Mouse (Mus musculus) cerebellum, postnatal 36 days (tissue): ENCODE measurements around the gene Cenpv.

ENCODE experiments used
- DNase-seq, 2 experiments: peaks; one replicate each; pipeline ENCODE4 v3.0.0; 2021 to 2022; ENCODE audit warnings: mixed read lengths in 2 of 2

Cenpv gene

DNA sequence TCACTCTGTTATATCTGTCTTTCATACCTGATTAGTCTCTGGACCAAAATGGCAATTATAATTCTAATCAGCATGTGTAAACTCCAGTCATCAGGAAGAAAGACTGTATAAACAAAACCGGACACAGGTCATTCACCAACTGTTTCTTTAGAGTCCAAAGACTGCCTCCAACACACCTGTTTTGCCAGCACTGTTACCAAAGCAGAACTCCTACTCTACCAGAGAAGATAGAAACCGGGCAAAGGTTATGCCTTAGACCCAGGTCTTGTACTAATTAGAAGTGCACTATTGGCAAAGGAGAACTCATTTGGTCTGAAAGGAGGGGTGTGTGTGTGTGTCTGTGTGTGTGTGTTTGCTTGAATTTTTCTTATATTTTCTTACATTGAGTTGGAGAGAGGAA, 38.5 kb downstream of the Cenpv start:
- DNase-seq = no peak

- DNase-seq = no peak
These were observed 40.3 kb downstream of the Cenpv start for GRCm38 (mm10) chr11:62498802-62499201.

DNA sequence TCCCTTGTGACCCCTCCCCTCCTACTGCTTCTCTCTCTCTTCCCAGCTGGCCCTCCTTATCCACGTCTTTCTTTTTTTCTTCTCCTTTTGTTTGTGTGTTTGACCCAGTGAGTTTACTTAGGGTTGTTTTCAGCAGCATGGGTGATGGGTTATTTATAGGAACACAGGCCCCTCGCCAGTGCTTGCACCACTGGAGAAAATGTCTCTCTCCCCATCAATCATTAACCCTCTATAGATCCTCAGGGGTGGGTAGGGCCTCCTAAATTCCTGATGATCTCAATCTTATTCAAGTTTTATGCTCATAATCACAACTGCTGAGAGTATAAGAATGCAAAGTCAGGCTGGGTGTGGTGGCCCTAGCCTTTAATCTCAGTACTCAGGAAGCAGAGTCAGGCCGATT, 41.9 kb downstream of the Cenpv start:
- DNase-seq = no peak

GRCm38 (mm10) chr11:62496151-62496715, 42.8 kb downstream of the Cenpv start:
- DNase-seq = peak; percentile 20 to 23

GRCm38 (mm10) chr11:62495276-62495801, 43.7 kb downstream of the Cenpv start:
- DNase-seq = no peak

- no peak for DNase-seq
These were observed 44.2 kb downstream of the Cenpv start for GRCm38 (mm10) chr11:62494754-62495275.

DNA sequence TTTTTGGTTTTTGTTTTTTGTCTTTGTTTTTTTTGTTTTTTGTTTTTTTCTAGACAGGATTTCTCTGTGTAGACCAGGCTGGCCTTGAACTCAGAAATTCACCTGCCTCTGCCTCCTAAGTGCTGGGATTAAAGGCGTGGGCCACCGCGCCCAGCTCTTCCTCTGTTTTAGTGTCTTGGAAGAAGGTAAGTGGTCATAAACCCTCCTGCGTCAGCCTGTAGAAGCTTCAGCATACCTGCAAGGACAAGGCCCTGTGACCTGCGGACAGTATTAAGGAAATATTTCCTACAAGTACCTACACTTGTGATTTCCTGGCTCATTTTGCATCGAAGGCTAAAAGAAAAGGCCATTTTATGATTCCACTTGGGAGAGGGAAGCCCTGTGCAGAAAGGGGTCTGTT, 45.4 kb downstream of the Cenpv start:
- DNase-seq = no peak

DNA sequence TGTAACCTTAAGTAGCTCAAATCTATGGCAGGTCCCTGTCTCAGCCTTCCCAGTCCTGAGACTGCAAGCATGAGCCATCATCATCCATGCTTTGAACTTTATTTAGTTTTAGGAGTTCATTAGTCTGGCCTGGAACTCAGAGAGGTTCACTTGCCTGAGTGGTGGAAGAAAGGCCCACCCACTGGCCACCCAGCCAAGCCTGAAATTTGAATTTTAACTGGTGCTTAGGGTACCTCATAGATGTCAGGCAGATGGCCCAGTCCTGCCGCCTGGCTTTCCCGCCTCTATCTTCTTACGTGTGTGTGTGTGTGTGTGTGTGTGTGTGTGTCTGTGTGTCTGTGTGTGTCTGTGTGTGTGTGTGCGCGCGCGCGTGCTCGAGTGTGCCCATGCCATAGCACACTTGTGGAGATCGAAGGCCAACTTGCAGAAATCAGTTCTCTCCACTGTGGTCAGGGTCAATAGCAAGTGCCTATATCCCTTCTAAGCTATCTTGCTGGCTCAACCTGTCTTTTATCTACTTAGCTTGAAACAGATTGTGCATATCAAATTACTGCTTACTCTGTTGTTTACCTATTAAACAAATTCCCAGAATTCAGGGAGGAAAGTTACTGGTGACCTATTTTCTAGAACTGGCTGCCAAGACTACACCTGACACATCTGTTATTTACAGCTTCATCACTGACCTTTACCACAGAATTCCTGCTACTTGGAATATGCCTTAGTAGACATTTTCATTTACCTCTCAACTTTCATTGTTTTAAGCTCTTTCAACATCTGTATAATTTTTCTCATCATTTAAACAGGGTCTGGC, 51.3 kb downstream of the Cenpv start:
- no peak for DNase-seq

GRCm38 (mm10) chr11:62486949-62487348, 52.1 kb downstream of the Cenpv start:
- DNase-seq = no peak

DNA sequence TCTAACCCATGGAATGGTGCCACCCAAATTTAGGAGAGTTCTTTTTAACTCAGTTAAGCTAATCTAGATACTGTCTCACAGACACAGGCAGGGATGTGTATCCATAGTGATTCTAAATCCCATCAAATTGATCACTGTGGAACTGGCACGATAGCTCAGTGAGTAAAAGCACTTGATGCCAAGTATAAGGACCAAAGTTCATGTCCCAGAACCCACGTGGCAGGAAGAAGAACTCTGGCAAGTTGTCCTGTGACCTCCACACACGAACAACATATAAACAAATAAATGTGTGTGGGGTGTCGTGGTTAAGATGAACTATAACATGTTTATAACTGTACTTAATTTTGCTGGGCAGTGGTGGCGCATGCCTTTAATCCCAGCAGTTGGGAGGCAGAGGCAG, 59.5 kb downstream of the Cenpv start:
- DNase-seq = no peak

- DNase-seq = no peak
These were observed 60.1 kb downstream of the Cenpv start for GRCm38 (mm10) chr11:62478931-62479330.

- no peak for DNase-seq
These were observed 62.9 kb downstream of the Cenpv start for GRCm38 (mm10) chr11:62476156-62476555.
